Mouse (Mus musculus) heart, adult 18-20 months (tissue): ENCODE measurements around the gene Bnip3. TPM values are rescaled to one million over a fixed set of nuclear protein-coding genes. Genes with fewer than 3 reads are reported as not detected.

Experiments
- DNase-seq, 2 experiments: peaks; one replicate each; pipeline ENCODE4 v3.0.0; 2021 to 2022; ENCODE audit warnings: mixed read lengths in 1 of 2
- total RNA-seq, 2 experiments: library from RNA; stranded (reverse); gene quantifications; 2 replicates each; pipeline ENCODE4 v1.2.3; 2021

Gene Bnip3
- total RNA-seq, 2 experiments from 2014 or later: 243 to 325 TPM

DNA sequence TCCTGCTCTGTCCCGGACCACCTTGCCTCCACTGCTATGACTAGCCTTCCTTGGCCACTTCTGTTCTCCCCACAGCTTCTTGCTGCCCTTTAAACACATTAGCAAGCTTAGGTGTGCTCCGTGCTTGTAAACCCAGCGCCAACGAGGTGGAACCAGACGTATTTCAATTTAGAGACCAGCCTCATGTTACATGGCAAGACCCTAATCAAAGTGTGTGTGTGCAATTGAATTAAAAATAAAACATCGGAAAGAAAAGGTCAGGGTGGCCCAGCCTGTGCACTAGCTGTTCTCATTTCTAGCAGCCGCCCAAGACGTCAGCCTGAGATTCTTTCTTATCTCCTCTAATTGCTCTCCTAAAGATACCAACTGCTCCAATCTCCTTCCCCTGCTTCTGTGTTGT, 64.2 kb downstream of the Bnip3 start:
- no peak for DNase-seq

GRCm38 (mm10) chr7:138843421-138843820, 65.9 kb downstream of the Bnip3 start:
- no peak for DNase-seq

DNA sequence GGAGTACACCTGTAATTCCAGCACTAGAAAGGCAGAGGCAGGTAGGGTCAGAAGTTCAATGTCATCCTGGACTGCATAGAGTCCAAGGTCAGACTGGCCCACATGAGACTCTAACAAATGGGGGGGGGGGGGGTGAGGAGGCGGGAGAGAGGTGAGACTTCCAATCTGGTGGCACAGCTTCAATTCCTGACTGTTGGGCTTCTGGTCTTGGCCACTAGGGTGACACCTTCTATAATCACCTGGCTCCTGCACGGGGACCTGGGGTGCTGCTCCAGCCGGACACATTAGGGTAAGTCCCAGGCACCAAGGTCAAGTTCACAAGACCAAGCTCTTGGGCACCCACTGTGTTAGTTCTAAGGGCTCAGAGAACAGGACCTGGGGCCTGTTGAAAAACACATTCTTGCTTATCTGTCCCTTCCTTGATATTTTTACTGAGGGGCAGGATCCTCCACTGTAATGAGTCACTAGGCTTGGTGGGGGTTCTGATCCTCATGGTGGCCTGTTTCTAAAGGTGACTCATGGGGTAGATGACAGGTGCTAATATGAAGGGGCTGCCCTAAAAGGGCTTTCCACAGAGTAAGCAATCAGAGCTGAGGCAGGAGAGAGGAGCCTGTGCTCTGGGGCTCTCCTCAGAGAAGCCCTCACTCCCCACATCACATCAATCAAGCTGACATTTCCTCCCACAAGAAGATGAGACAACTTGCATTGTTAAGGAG, 67.7 kb downstream of the Bnip3 start:
- no peak for DNase-seq

Other genes with a start within 250 kb of the Bnip3 start
- gene Ppp2r2d, start 63.4 kb downstream of the Bnip3 start, total RNA-seq: 10 to 100 TPM; 44.8 to 45.8 TPM
- gene Mapk1ip1, start 63.2 kb downstream of the Bnip3 start, total RNA-seq: 10 to 100 TPM; 14.9 to 21.5 TPM
- gene Jakmip3, start 31.2 kb upstream of the Bnip3 start, total RNA-seq: under 1 TPM in 1 of 2 experiments, not detected in 1; 0.31 TPM
- gene Dpysl4, start 176.5 kb upstream of the Bnip3 start, total RNA-seq: 1 to 10 TPM; 4.2 to 4.3 TPM